Comparison of ENCODE assay signal across 24 mouse cellular contexts in genomic region chr1:55213936-55214335, GRCm38 (mm10). TPM values are rescaled to one million over a fixed set of nuclear protein-coding genes. Genes with fewer than 3 reads are reported as not detected.
DNase-seq lines count a peak whose midpoint lies in the region; ATAC-seq and TF ChIP-seq lines count a peak whose summit lies in the region.
"Had no signal": no experiment of that assay in that cellular context is flagged by ENCODE, and none has a peak within 500 bp of the region (broad histone marks: within the 10 kb centered on the region; RNA-seq: fewer than 3 reads in every experiment).

No protein-coding gene starts in this region.

- H3K27ac ChIP-seq in intestine, embryonic 15.5 days = no peak overlapping the region
- no peak overlapping the region for H3K27ac ChIP-seq in intestine, postnatal 0 days (ENCODE audit: low read depth, low read length)
- H3K27ac ChIP-seq in midbrain, postnatal 0 days (ENCODE audit: low read depth, low read length) = no peak overlapping the region
- H3K27ac ChIP-seq in forebrain, embryonic 12.5 days = no peak overlapping the region
- H3K27ac ChIP-seq: embryonic facial prominence, embryonic 10.5 days; embryonic facial prominence, embryonic 12.5 days had no signal

- 74% methylated on average over 6 of the region's 6 CpGs for WGBS in intestine, embryonic 15.5 days
- WGBS in intestine, postnatal 0 days = 44% methylated on average over 6 of the region's 6 CpGs
- 92% methylated on average over 6 of the region's 6 CpGs for WGBS in midbrain, postnatal 0 days
- 90% methylated on average over 6 of the region's 6 CpGs for WGBS in forebrain, embryonic 12.5 days

- peak; percentile 42; the same call in 1 of the 2 replicates for ATAC-seq in intestine, embryonic 15.5 days
- ATAC-seq in intestine, postnatal 0 days = peak; percentile 54; the same call in 1 of the 2 replicates
- ATAC-seq in midbrain, postnatal 0 days (ENCODE audit: low FRiP score) = no peak
- no peak for ATAC-seq in forebrain, embryonic 12.5 days (ENCODE audit: low FRiP score)
- ATAC-seq: activated CD4-positive, CD25-positive, alpha-beta regulatory T cell, adult 4 months; CD4-positive, CD25-positive, alpha-beta regulatory T cell, adult 4 months; forebrain, embryonic 14.5 days; forebrain, embryonic 16.5 days; Patski had no signal

- H3K9ac ChIP-seq in intestine, embryonic 15.5 days = no peak overlapping the region
- H3K9ac ChIP-seq in intestine, postnatal 0 days (ENCODE audit: low read depth, low read length) = no peak overlapping the region
- H3K9ac ChIP-seq in midbrain, postnatal 0 days (replicated peaks; ENCODE audit: low read length, poor library complexity, severe bottlenecking) = no peak overlapping the region
- H3K9ac ChIP-seq in forebrain, embryonic 12.5 days = no peak overlapping the region
- H3K9ac ChIP-seq: embryonic facial prominence, embryonic 12.5 days had no signal

- peak; percentile 60 for DNase-seq in heart, adult 11 months
- no peak for DNase-seq in heart, postnatal 36 days
- DNase-seq in midbrain, postnatal 0 days (ENCODE audit: low spot score) = no peak
- DNase-seq: adrenal gland, adult 8-10 months; adrenal gland, postnatal 14 days; adrenal gland, postnatal 36 days; B cell, adult 2 months; cerebellum, adult 11-12 months; cerebellum, adult 2 months; cerebellum, adult 9-10 months; cerebellum, postnatal 10 days; cerebellum, postnatal 25 days had no signal

- H3K4me2 ChIP-seq in intestine, embryonic 15.5 days (replicated peaks) = no peak overlapping the region
- H3K4me2 ChIP-seq in intestine, postnatal 0 days (replicated peaks; ENCODE audit: low read depth) = peak overlapping the region; percentile 48
- no peak overlapping the region for H3K4me2 ChIP-seq in midbrain, postnatal 0 days (ENCODE audit: low read depth, low read length, poor library complexity, severe bottlenecking)
- H3K4me2 ChIP-seq in forebrain, embryonic 12.5 days = no peak overlapping the region
- H3K4me2 ChIP-seq: embryonic facial prominence, embryonic 12.5 days had no signal

- no peaks in the 10 kb centered on the region for H3K9me3 ChIP-seq in intestine, embryonic 15.5 days
- no peaks in the 10 kb centered on the region for H3K9me3 ChIP-seq in intestine, postnatal 0 days (ENCODE audit: control insufficient read depth)
- H3K9me3 ChIP-seq in midbrain, postnatal 0 days (ENCODE audit: low read length) = no peaks in the 10 kb centered on the region
- H3K9me3 ChIP-seq in forebrain, embryonic 12.5 days = no peaks in the 10 kb centered on the region
- H3K9me3 ChIP-seq: embryonic facial prominence, embryonic 10.5 days; embryonic facial prominence, embryonic 12.5 days; G1E had no signal

- intact Hi-C loops in heart, postnatal 36 days (cut with DNase I) = no loop called here

- no peaks in the 10 kb centered on the region for H3K27me3 ChIP-seq in intestine, embryonic 15.5 days (replicated peaks)
- no peaks in the 10 kb centered on the region for H3K27me3 ChIP-seq in intestine, postnatal 0 days (replicated peaks; ENCODE audit: control insufficient read depth, insufficient read depth, low read length)
- no peaks in the 10 kb centered on the region for H3K27me3 ChIP-seq in midbrain, postnatal 0 days (ENCODE audit: insufficient read depth, low read length)
- no peaks in the 10 kb centered on the region for H3K27me3 ChIP-seq in forebrain, embryonic 12.5 days
- H3K27me3 ChIP-seq: CH12.LX; embryonic facial prominence, embryonic 12.5 days; Patski had no signal

- no peaks in the 10 kb centered on the region for H3K36me3 ChIP-seq in intestine, embryonic 15.5 days
- H3K36me3 ChIP-seq in intestine, postnatal 0 days (ENCODE audit: control insufficient read depth, insufficient read depth) = no peaks in the 10 kb centered on the region
- no peaks in the 10 kb centered on the region for H3K36me3 ChIP-seq in midbrain, postnatal 0 days (ENCODE audit: insufficient read depth, low read length)
- H3K36me3 ChIP-seq in forebrain, embryonic 12.5 days (replicated peaks) = no peaks in the 10 kb centered on the region; the same call in 1 of the 2 replicates
- H3K36me3 ChIP-seq: embryonic facial prominence, embryonic 10.5 days; embryonic facial prominence, embryonic 12.5 days; G1E had no signal

- H3K4me1 ChIP-seq in intestine, embryonic 15.5 days (replicated peaks) = peaks cover 9% of the 10 kb centered on the region; the same call in 1 of the 2 replicates
- peaks cover 2% of the 10 kb centered on the region; the same call in 1 of the 2 replicates for H3K4me1 ChIP-seq in intestine, postnatal 0 days (replicated peaks; ENCODE audit: control insufficient read depth, insufficient read depth, low read length)
- H3K4me1 ChIP-seq in midbrain, postnatal 0 days (ENCODE audit: insufficient read depth, low read length) = no peaks in the 10 kb centered on the region
- peaks cover 7% of the 10 kb centered on the region for H3K4me1 ChIP-seq in forebrain, embryonic 12.5 days

- no peak overlapping the region for H3K4me3 ChIP-seq in intestine, embryonic 15.5 days (replicated peaks)
- H3K4me3 ChIP-seq in intestine, postnatal 0 days (ENCODE audit: low read depth, low read length) = no peak overlapping the region
- no peak overlapping the region for H3K4me3 ChIP-seq in midbrain, postnatal 0 days (ENCODE audit: low read depth, low read length)
- no peak overlapping the region for H3K4me3 ChIP-seq in forebrain, embryonic 12.5 days (replicated peaks)
- H3K4me3 ChIP-seq: embryonic facial prominence, embryonic 10.5 days; embryonic facial prominence, embryonic 12.5 days had no signal

- TF ChIP-seq CTCF in intestine, postnatal 0 days (IDR thresholded peaks at IDR 0.05; ENCODE audit: low read depth) = no peak
- TF ChIP-seq CTCF in midbrain, postnatal 0 days (IDR thresholded peaks at IDR 0.05) = no peak

RNA-seq across cellular contexts. Expression of gene Rftn2, which starts 12.6 kb away (rescaled TPM):
- 10 to 100 TPM; 12.7 to 13.9 TPM for total RNA-seq in heart, postnatal 36 days (2021)
- polyA plus RNA-seq in intestine, embryonic 15.5 days (2015; fragmentation: Nextera tagmentation; extraction: Ambion mirVana) = 8.5 and 9.8 TPM in 2 replicates
- polyA plus RNA-seq in intestine, postnatal 0 days (2015; fragmentation: Nextera tagmentation; extraction: Ambion mirVana) = 2.8 and 3.4 TPM in 2 replicates
- 10.4 and 10.9 TPM in 2 replicates for total RNA-seq in midbrain, postnatal 0 days (2014; rRNA removed)
- 11.4 and 12.0 TPM in 2 replicates for polyA plus RNA-seq in midbrain, postnatal 0 days (2015; fragmentation: Nextera tagmentation; extraction: Ambion mirVana)
- 10.8 and 11.4 TPM in 2 replicates for polyA plus RNA-seq in forebrain, embryonic 12.5 days (2016; fragmentation: Nextera tagmentation; extraction: Ambion mirVana)

RNA-seq across cellular contexts. Expression of gene Mars2, which starts 23.0 kb away (rescaled TPM):
- 1 to 10 TPM; 4.6 to 4.9 TPM for total RNA-seq in heart, postnatal 36 days (2021)
- 5.2 and 5.3 TPM in 2 replicates for polyA plus RNA-seq in intestine, embryonic 15.5 days (2015; fragmentation: Nextera tagmentation; extraction: Ambion mirVana)
- 1.7 and 1.9 TPM in 2 replicates for polyA plus RNA-seq in intestine, postnatal 0 days (2015; fragmentation: Nextera tagmentation; extraction: Ambion mirVana)
- total RNA-seq in midbrain, postnatal 0 days (2014; rRNA removed) = 11.6 and 14.4 TPM in 2 replicates
- polyA plus RNA-seq in midbrain, postnatal 0 days (2015; fragmentation: Nextera tagmentation; extraction: Ambion mirVana) = 2.4 and 2.5 TPM in 2 replicates
- 4.0 and 4.7 TPM in 2 replicates for polyA plus RNA-seq in forebrain, embryonic 12.5 days (2016; fragmentation: Nextera tagmentation; extraction: Ambion mirVana)

Comparison
In these comparisons a context has a peak if more than half of its experiments do, and no peak if none do; other contexts are left out.
1. ATAC-seq: peak in intestine, embryonic 15.5 days (single experiment) and intestine, postnatal 0 days (single experiment); none in midbrain, postnatal 0 days (single experiment) and forebrain, embryonic 12.5 days (single experiment).